Comparison of ENCODE assay signal across 8 mouse cellular contexts in genomic region chr2:119034656-119035396, GRCm38 (mm10). TPM values are rescaled to one million over a fixed set of nuclear protein-coding genes. Genes with fewer than 3 reads are reported as not detected.
A peak's percentile ranks its signal among the peaks of the same experiment; 100 is the strongest.
DNase-seq lines count a peak whose midpoint lies in the region; ATAC-seq lines count a peak whose summit lies in the region.

Gene Rpusd2 (plus strand): TSS chr2:119034790.

- peak; percentile 98 for DNase-seq in R1 (ENCODE audit: low read depth, low spot score)
- DNase-seq in cerebellum, postnatal 25 days: peak; percentile 92 to 95
- peak; percentile 83 to 87 for DNase-seq in frontal cortex, postnatal 25 days (ENCODE audit: low spot score in 2 of 2)
- DNase-seq in hindbrain, embryonic 14.5 days (ENCODE audit: low spot score): peak; percentile 97
- peak; percentile 89 to 91 for DNase-seq in layer of hippocampus, postnatal 36 days
- DNase-seq in lung, postnatal 36 days: peak; percentile 97
- DNase-seq in retina, postnatal 1 day: peak; percentile 98
- DNase-seq in urinary bladder, adult 18-20 months (ENCODE audit: low spot score in 2 of 2): peak; percentile 79 to 88

- peaks cover 25% of the 10 kb centered on the region for H3K36me3 ChIP-seq in hindbrain, embryonic 14.5 days (replicated peaks; ENCODE audit: control insufficient read depth, insufficient read depth)

- peak within 1 kb of the TSS; percentile 96 for H3K4me3 ChIP-seq in hindbrain, embryonic 14.5 days (replicated peaks; ENCODE audit: low read length)

- no peaks in the 10 kb centered on the region for H3K9me3 ChIP-seq in hindbrain, embryonic 14.5 days (ENCODE audit: control insufficient read depth, low read length)

- H3K4me1 ChIP-seq in hindbrain, embryonic 14.5 days (replicated peaks; ENCODE audit: control insufficient read depth, insufficient read depth, low read length): peaks cover 8% of the 10 kb centered on the region

- WGBS in hindbrain, embryonic 14.5 days: under 1% methylated on average over 49 of the region's 49 CpGs

- peak within 1 kb of the TSS; percentile 86 for H3K9ac ChIP-seq in hindbrain, embryonic 14.5 days

- ATAC-seq in hindbrain, embryonic 14.5 days (ENCODE audit: low FRiP score): peak; percentile 96

- no peaks in the 10 kb centered on the region for H3K27me3 ChIP-seq in hindbrain, embryonic 14.5 days (ENCODE audit: control insufficient read depth, insufficient read depth, low read length)

- peak within 1 kb of the TSS; percentile 86 for H3K27ac ChIP-seq in hindbrain, embryonic 14.5 days

- H3K4me2 ChIP-seq in hindbrain, embryonic 14.5 days (replicated peaks): peak within 1 kb of the TSS; percentile 85

RNA-seq across cellular contexts. Expression of gene Rpusd2, which starts in this region (rescaled TPM):
- polyA plus RNA-seq in hindbrain, embryonic 14.5 days (2014; fragmentation: Nextera tagmentation; extraction: Ambion mirVana): 3.6 and 3.9 TPM in 2 replicates
- 1 to 10 TPM; 7.3 to 7.5 TPM for total RNA-seq in layer of hippocampus, postnatal 36 days (2021)

Comparison
In these comparisons a context has a peak if more than half of its experiments do, and no peak if none do; other contexts are left out.
1. Peak in every context shown above with its lines: DNase-seq, ATAC-seq, H3K4me3 ChIP-seq and H3K27ac ChIP-seq.